Mouse (Mus musculus): Measurements from ENCODE around the gene Tspan4. TPM values are rescaled to one million over a fixed set of nuclear protein-coding genes. Genes with fewer than 3 reads are reported as not detected.

The Tspan4 gene
- total RNA-seq, 1 experiment from 2014 or later, result 61.4 TPM

- peak; percentile 58 to 75 for ATAC-seq (replicated peaks in 1 of 2; ENCODE audit: insufficient read depth in 1 of 2, low FRiP score in 2 of 2, low TSS enrichment in 1 of 2, low read depth in 1 of 2, poor library complexity in 2 of 2, severe bottlenecking in 2 of 2)
These were observed 6.4 kb upstream of the Tspan4 start for GRCm38 (mm10) chr7:141468522-141469211.

DNA sequence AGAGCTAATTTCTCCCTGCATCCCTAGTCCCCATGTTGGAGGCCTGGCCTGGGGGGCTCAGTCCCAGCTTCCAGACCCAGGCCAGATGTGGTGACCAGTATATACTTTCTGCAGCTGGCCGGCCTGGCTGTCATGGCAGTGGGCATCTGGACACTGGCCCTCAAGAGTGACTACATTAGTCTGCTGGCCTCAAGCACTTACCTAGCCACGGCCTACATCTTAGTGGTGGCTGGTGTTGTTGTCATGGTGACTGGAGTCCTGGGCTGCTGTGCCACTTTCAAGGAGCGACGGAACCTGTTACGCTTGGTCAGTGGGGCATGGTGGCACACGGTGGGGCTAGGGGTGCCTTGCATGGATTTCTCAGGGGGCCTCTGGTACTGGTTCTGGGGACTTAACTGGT lies 5.7 kb upstream of the Tspan4 start:
- ATAC-seq (replicated peaks in 1 of 2; ENCODE audit: insufficient read depth in 1 of 2, low FRiP score in 2 of 2, low TSS enrichment in 1 of 2, low read depth in 1 of 2, poor library complexity in 2 of 2, severe bottlenecking in 2 of 2), result no peak

DNA sequence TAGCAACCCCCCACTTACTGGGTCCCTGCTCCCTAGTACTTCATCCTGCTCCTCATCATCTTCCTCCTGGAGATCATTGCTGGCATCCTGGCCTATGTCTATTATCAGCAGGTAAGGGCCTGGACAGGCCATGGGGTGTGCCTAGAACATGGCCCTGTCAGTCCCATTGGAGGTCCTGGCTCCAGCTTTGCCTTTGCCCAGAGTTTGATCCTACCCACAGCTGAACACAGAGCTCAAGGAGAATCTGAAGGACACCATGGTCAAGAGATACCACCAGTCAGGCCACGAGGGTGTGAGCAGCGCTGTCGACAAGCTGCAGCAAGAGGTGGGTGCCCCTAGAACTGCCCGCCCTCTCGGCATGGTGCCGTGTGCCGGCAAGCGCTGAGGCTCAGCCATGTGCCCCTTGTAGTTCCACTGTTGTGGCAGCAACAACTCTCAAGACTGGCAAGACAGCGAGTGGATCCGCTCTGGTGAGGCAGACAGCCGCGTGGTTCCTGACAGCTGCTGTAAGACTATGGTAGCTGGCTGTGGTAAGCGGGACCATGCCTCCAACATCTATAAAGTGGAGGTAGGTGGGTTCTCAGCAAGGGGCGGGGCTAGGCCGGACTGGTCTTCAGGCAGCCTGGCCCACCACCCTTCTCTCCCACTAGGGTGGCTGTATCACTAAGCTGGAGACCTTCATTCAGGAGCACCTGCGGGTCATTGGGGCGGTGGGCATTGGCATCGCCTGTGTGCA lies 5.0 kb upstream of the Tspan4 start:
- ATAC-seq (replicated peaks in 1 of 2; ENCODE audit: insufficient read depth in 1 of 2, low FRiP score in 2 of 2, low TSS enrichment in 1 of 2, low read depth in 1 of 2, poor library complexity in 2 of 2, severe bottlenecking in 2 of 2), result no peak

DNA sequence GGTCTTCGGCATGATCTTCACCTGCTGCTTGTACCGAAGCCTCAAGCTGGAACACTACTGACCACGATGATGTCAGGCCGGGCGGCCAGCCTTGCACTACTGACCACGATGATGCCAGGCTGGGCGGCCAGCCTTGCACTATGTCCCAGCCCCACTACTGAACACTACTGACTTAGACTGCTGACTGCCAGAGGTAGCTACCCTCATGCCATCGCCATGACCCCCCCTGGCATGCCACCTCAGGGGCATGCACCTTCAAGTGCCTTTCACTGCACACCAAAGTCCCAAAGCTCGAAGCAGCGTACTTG lies 4.4 kb upstream of the Tspan4 start:
- ATAC-seq (replicated peaks in 1 of 2; ENCODE audit: insufficient read depth in 1 of 2, low FRiP score in 2 of 2, low TSS enrichment in 1 of 2, low read depth in 1 of 2, poor library complexity in 2 of 2, severe bottlenecking in 2 of 2), result no peak

DNA sequence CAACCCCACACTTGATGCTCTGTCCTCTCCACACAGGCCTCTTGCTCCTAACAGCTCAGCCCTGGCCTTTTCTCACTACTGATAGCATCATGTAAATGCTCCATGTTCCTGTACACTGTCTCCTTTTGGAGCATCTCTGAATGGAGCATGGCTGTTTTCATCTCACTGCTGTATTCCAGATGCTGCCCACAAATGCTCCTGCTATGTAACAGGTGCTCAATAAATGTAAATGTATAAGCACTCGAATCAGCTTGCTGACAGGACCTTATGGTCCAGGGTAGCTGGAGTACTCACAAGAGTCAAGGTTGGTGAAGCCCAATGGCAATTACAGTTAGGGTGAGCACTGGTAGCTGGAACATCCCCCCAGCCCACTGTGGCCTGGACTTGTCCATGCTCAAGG lies 3.8 kb upstream of the Tspan4 start:
- ATAC-seq (replicated peaks in 1 of 2; ENCODE audit: insufficient read depth in 1 of 2, low FRiP score in 2 of 2, low TSS enrichment in 1 of 2, low read depth in 1 of 2, poor library complexity in 2 of 2, severe bottlenecking in 2 of 2), result no peak

- no peak for ATAC-seq (replicated peaks in 1 of 2; ENCODE audit: insufficient read depth in 1 of 2, low FRiP score in 2 of 2, low TSS enrichment in 1 of 2, low read depth in 1 of 2, poor library complexity in 2 of 2, severe bottlenecking in 2 of 2)
These were observed 2.8 kb upstream of the Tspan4 start for GRCm38 (mm10) chr7:141472226-141472625.

- no peak for ATAC-seq (replicated peaks in 1 of 2; ENCODE audit: insufficient read depth in 1 of 2, low FRiP score in 2 of 2, low TSS enrichment in 1 of 2, low read depth in 1 of 2, poor library complexity in 2 of 2, severe bottlenecking in 2 of 2)
These were observed 2.3 kb upstream of the Tspan4 start for GRCm38 (mm10) chr7:141472763-141473162.

GRCm38 (mm10) chr7:141474160-141474559 lies 880 bp upstream of the Tspan4 start:
- ATAC-seq (replicated peaks in 1 of 2; ENCODE audit: insufficient read depth in 1 of 2, low FRiP score in 2 of 2, low TSS enrichment in 1 of 2, low read depth in 1 of 2, poor library complexity in 2 of 2, severe bottlenecking in 2 of 2), result no peak

- ATAC-seq (replicated peaks in 1 of 2; ENCODE audit: insufficient read depth in 1 of 2, low FRiP score in 2 of 2, low TSS enrichment in 1 of 2, low read depth in 1 of 2, poor library complexity in 2 of 2, severe bottlenecking in 2 of 2), result no peak
These were observed 742 bp downstream of the Tspan4 start for GRCm38 (mm10) chr7:141475805-141476158.

DNA sequence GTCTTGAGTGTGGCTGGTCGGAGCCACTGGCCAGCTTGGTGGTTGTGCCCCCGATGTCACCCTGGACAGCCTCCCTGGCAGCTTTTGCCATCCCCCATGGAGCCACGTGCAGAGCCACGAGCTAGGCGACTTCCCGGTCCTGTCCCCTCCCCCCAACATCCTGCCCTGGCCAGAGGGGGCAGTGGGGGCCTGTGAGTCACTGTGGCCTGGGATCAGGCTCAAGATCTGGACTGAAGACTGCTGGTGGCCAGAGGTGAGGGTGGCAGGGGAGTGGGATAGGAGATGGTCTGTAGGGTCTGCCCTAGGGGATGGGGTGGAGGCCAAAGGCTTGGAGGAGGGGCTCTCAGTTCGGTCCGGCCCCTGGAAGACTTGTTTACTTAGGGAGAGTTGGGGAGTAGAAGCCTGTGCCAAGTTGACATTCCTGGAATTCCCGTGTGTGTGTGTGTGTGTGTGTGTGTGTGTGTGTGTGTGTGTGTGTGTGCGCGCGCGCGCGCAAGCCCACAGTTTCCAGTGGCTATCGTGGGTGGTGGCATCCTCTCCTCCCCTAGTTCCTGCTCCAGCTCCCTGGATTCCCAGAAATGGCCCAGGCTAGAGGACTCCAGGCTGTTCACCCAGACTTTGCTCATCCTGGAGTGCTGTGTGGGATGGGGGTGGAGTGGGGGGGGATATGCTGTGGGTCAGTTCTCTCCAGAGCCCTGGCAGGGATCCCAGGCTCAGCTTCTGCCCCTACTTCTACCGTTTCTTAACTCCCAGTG lies 1.4 kb downstream of the Tspan4 start:
- peak in 1 of 2 experiments; percentile 25; a peak in 1 of 4 replicates for ATAC-seq (replicated peaks in 1 of 2; ENCODE audit: insufficient read depth in 1 of 2, low FRiP score in 2 of 2, low TSS enrichment in 1 of 2, low read depth in 1 of 2, poor library complexity in 2 of 2, severe bottlenecking in 2 of 2)

- ATAC-seq (replicated peaks in 1 of 2; ENCODE audit: insufficient read depth in 1 of 2, low FRiP score in 2 of 2, low TSS enrichment in 1 of 2, low read depth in 1 of 2, poor library complexity in 2 of 2, severe bottlenecking in 2 of 2), result no peak
These were observed 1.9 kb downstream of the Tspan4 start for GRCm38 (mm10) chr7:141476981-141477370.

DNA sequence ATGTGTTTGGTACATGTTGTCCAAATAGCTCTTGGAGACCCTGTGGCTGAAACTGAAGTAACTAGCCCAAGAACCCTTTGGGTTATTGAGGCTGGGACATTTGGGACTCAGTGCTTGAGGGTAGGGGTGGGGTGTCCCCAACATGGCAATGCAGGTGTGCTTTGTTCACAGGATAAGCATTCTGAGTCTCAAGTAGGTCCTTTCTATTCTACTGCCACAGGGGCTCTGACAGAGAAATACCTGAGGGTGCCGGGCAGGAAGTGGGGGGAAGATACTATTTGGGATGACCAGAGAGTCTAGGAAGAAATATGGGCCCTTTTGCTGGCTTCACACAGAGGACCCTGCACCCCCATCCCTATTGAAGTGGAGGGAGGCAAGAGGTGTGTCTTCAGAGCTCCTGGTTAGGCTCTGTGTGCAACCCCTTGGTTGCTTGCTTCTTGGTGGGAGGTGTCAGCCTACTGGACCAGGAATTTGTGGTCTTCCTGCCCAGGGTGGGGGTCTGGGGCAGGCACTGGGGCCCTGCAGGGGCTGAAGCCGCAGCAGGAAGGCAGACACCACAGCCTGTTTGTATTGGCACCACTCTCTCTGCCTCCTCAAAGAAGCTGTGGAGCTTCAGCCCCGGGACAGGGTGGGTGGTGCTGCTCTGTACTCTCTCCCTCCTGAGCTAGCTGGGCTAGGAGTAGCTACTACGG lies 2.7 kb downstream of the Tspan4 start:
- ATAC-seq (replicated peaks in 1 of 2; ENCODE audit: insufficient read depth in 1 of 2, low FRiP score in 2 of 2, low TSS enrichment in 1 of 2, low read depth in 1 of 2, poor library complexity in 2 of 2, severe bottlenecking in 2 of 2), result peak; percentile 29 to 46

GRCm38 (mm10) chr7:141478270-141478748 lies 3.3 kb downstream of the Tspan4 start:
- no peak for ATAC-seq (replicated peaks in 1 of 2; ENCODE audit: insufficient read depth in 1 of 2, low FRiP score in 2 of 2, low TSS enrichment in 1 of 2, low read depth in 1 of 2, poor library complexity in 2 of 2, severe bottlenecking in 2 of 2)

GRCm38 (mm10) chr7:141480842-141481497 lies 5.9 kb downstream of the Tspan4 start:
- peak; percentile 69 to 72 for ATAC-seq (replicated peaks in 1 of 2; ENCODE audit: insufficient read depth in 1 of 2, low FRiP score in 2 of 2, low TSS enrichment in 1 of 2, low read depth in 1 of 2, poor library complexity in 2 of 2, severe bottlenecking in 2 of 2)

DNA sequence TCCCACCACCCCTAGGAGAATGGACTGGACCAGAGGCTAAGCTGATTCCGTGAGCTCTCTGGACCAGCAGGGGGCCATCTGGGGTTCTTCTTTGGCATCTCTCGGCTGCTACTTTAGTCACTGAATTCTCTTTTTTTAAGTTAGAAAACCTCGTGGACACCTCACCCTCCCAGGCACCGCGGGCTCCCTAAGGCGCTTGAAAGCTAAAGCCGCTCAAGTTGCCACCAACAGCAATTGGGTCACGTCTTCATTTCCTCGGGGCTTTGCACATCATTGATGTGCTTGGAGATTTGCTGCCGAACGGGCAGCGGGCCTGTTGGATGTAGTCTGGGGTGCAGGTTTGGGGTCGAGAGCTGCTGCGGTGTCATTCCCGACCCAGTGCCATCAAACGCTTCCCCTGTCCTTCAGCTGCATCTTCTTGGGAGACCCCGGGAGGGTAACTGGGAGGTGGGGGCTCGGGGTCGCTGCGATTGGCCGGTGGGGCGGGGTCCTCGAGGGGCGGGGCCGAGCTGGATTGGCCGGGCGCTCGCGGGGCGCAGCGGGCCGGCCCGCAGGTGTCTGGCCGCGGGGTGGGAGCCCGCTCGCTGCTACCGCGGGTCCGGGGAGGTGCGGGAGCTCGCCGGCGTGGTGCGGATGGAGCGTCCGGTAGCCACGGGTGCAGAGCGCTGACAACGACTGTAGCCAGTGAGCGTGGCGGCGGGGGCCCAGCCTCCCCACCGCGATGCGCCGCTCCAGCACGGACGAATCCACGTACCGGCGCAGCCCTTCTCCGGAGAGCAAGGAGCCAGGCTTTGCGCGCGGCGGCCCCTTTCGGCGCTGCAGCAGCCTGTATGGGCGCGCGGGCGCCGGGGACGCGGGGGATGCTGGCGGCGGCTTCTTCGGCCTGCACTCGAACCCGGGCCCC lies 6.7 kb downstream of the Tspan4 start:
- no peak; a peak in 2 of 4 replicates for ATAC-seq (replicated peaks in 1 of 2; ENCODE audit: insufficient read depth in 1 of 2, low FRiP score in 2 of 2, low TSS enrichment in 1 of 2, low read depth in 1 of 2, poor library complexity in 2 of 2, severe bottlenecking in 2 of 2)

- no peak for ATAC-seq (replicated peaks in 1 of 2; ENCODE audit: insufficient read depth in 1 of 2, low FRiP score in 2 of 2, low TSS enrichment in 1 of 2, low read depth in 1 of 2, poor library complexity in 2 of 2, severe bottlenecking in 2 of 2)
These were observed 7.5 kb downstream of the Tspan4 start for GRCm38 (mm10) chr7:141482531-141483024.

Data from hematopoietic stem cell, adult 5-6 weeks (primary cell).